Mouse (Mus musculus) megakaryocyte-erythroid progenitor cell, adult 5-6 weeks (primary cell): Measurements from ENCODE around the gene Eno2. TPM values are rescaled to one million over a fixed set of nuclear protein-coding genes. Genes with fewer than 3 reads are reported as not detected.
A peak's percentile ranks its signal among the peaks of the same experiment; 100 is the strongest.

Experiments
- ATAC-seq: replicated peaks from 2 replicates; pipeline ENCODE4 v1.8.0; 2016; ENCODE audit warnings: mild to moderate bottlenecking, inconsistent platforms; ENCODE audit not compliant: severe bottlenecking, poor library complexity, low FRiP score, low TSS enrichment
- total RNA-seq, 2 experiments: library from RNA; stranded (forward) in 1 of 2; stranded (reverse) in 1 of 2; fragments of 200-1000, 215-1000 nt in 1 of 2; fragments of >200 nt in 1 of 2; fragmentation: Nextera tagmentation in 1 of 2; gene quantifications; 2 replicates each; pipeline ENCODE4 v1.2.3; 2014 to 2017

Gene Eno2
- total RNA-seq, 2 experiments from 2014 or later = not detected

GRCm38 (mm10) chr6:124744755-124745321 is 24.6 kb downstream of the Eno2 start:
- ATAC-seq = no peak

GRCm38 (mm10) chr6:124743647-124744046 is 25.8 kb downstream of the Eno2 start:
- no peak for ATAC-seq

- ATAC-seq = no peak
Measured at GRCm38 (mm10) chr6:124742839-124743514, 26.5 kb downstream of the Eno2 start.

- no peak for ATAC-seq
Measured at GRCm38 (mm10) chr6:124741842-124742241, 27.6 kb downstream of the Eno2 start.

- peak; percentile 79 for ATAC-seq
Measured at GRCm38 (mm10) chr6:124740888-124741761, 28.3 kb downstream of the Eno2 start, which contains the start of gene Grcc10. Grcc10 (minus strand) TSS chr6:124741374.

- ATAC-seq = peak; percentile 8
Measured at GRCm38 (mm10) chr6:124740211-124740887, 29.1 kb downstream of the Eno2 start.

GRCm38 (mm10) chr6:124739231-124739796 is 30.2 kb downstream of the Eno2 start:
- ATAC-seq = no peak

- no peak for ATAC-seq
Measured at GRCm38 (mm10) chr6:124738511-124739023, 30.9 kb downstream of the Eno2 start, which contains the start of gene Ptpn6. Ptpn6 (minus strand) TSS chr6:124738714.

GRCm38 (mm10) chr6:124737040-124737439 is 32.4 kb downstream of the Eno2 start:
- ATAC-seq = no peak

GRCm38 (mm10) chr6:124734417-124734816 is 35.1 kb downstream of the Eno2 start:
- no peak for ATAC-seq

- peak; percentile 83 for ATAC-seq
Measured at GRCm38 (mm10) chr6:124732476-124733370, 36.8 kb downstream of the Eno2 start.

- no peak for ATAC-seq
Measured at GRCm38 (mm10) chr6:124731038-124731437, 38.4 kb downstream of the Eno2 start.

GRCm38 (mm10) chr6:124729850-124730705 is 39.4 kb downstream of the Eno2 start:
- ATAC-seq = no peak

- no peak for ATAC-seq
Measured at GRCm38 (mm10) chr6:124728621-124729020, 40.9 kb downstream of the Eno2 start.

GRCm38 (mm10) chr6:124724472-124724871 is 45.0 kb downstream of the Eno2 start:
- peak; percentile 9 for ATAC-seq

- no peak for ATAC-seq
Measured at GRCm38 (mm10) chr6:124723541-124723940, 45.9 kb downstream of the Eno2 start.

GRCm38 (mm10) chr6:124722876-124723473 is 46.5 kb downstream of the Eno2 start:
- ATAC-seq = no peak
